Mouse (Mus musculus) bone marrow macrophage, adult 2 months (primary cell): ENCODE measurements around the gene Kcnj15.

Experiments used
- CTCF ChIP-seq: IDR thresholded peaks from 2 replicates; pipeline ENCODE4 v1.5.1; 2012; ENCODE audit warnings: low read depth, mild to moderate bottlenecking, low read length, moderate library complexity
- POLR2A ChIP-seq: IDR thresholded peaks from 2 replicates; pipeline ENCODE4 v1.6.1; 2012; ENCODE audit warnings: mild to moderate bottlenecking, low read depth, low read length, borderline replicate concordance

- TF ChIP-seq POLR2A (no peak), CTCF (no peak)
Observed at GRCm38 (mm10) chr16:95221051-95221450, 36.3 kb upstream of the Kcnj15 start.
